Mouse (Mus musculus) lung, postnatal 0 days (tissue): ENCODE measurements at regions not wholly inside any gene's neighbourhood (a gene's known extent, or its start where the extent isn't known, plus 50 kb on each side); places are given as distances from the start of the nearest gene placed in this dataset.

Experiments
- CTCF ChIP-seq: IDR thresholded peaks from 2 replicates; pipeline ENCODE4 v1.5.1; 2016; ENCODE audit warnings: antibody characterized with exemption, mild to moderate bottlenecking
- EP300 ChIP-seq: IDR thresholded peaks from 2 replicates; pipeline ENCODE4 v1.6.1; 2016; ENCODE audit warnings: antibody characterized with exemption, mild to moderate bottlenecking, control low read depth

DNA sequence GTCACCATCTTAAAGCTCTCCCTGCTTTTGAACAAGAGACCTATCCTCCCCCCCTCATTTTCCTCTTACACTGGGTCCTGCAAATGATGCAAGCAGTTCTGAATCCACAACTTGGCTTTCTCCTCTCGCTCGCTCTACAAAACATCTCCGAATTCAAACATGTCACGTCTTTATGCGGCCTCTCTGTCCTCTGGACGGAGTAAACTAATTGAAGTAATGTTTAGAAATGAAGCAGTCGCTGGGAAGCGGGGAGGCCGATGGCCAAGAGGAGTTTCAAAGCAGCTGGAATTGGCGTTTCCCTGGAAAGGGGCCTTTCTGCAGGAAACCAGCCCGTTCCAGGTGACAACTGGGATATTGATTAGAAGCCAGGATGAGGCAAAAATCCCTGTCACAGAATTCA is 446.8 kb downstream of the Ate1 start:
- TF ChIP-seq EP300 (no peak), CTCF (no peak)
